ENCODE assay signal across 7 mouse cellular contexts in the genomic region with DNA sequence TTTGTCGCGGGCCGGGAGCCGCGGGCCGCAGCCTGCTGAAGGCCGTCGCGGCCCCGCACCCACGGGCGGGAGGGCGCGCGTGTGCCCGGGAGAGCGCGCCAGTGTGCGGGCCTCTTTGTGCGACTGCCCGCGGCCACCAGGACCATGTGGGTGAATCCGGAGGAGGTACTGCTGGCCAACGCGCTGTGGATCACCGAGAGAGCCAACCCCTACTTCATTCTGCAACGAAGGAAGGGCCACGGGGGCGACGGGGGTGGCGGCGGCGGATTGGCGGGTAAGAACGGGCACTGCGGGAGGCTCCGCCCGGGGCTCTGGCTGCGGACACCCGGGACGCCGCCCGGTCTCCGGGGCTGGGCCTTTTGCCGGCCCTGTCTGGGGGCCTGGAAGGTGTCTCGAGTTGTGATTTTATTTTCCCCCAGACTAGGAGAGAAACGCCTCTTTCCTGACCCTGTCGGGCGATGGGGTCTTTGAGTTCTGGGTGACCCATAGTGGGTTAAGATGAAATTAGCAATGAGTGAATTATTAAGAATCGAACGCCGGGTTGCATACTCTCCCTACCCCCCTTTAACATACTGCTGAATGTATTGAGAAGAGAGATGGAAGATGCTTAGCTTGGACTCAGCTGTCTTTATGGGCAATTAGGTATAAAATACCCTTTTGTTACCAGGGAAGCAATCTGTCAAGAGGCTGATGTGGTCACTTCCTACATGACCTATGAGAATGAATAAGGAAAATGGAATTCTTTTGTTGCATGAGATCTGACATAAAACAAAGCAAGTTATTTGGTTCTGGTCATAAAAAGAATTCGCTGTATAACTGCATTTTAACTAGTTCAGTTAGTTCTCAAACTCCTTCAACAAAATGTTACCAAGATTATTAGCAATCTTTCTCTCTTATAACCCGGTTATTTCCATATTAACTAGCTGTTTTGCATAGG. TPM values are rescaled to one million over a fixed set of nuclear protein-coding genes. Genes with fewer than 3 reads are reported as not detected.
DNase-seq lines count a peak whose midpoint lies in the region; ATAC-seq lines count a peak whose summit lies in the region.

Gene Gm10645 (minus strand): TSS at position 240 of the 937 bp plus-strand sequence.

- H3K36me3 ChIP-seq in embryonic facial prominence, embryonic 10.5 days (replicated peaks): no peaks in the 10 kb centered on the region
- H3K36me3 ChIP-seq in intestine, embryonic 16.5 days (ENCODE audit: control insufficient read depth, insufficient read depth, low read length): no peaks in the 10 kb centered on the region
- no peaks in the 10 kb centered on the region for H3K36me3 ChIP-seq in macrophage (ENCODE audit: inconsistent target)

- peak within 1 kb of the TSS; percentile 90 for H3K9ac ChIP-seq in intestine, embryonic 16.5 days (ENCODE audit: low read depth, low read length)

- H3K4me3 ChIP-seq in embryonic facial prominence, embryonic 10.5 days: peak within 1 kb of the TSS; percentile 74
- peak within 1 kb of the TSS; percentile 79 for H3K4me3 ChIP-seq in intestine, embryonic 16.5 days (ENCODE audit: low read length)
- peak within 1 kb of the TSS; percentile 60 for H3K4me3 ChIP-seq in macrophage (ENCODE audit: inconsistent target)

- H3K27me3 ChIP-seq in embryonic facial prominence, embryonic 10.5 days (replicated peaks; ENCODE audit: low read depth, poor library complexity, severe bottlenecking): peaks cover 8% of the 10 kb centered on the region; the same call in 1 of the 2 replicates
- no peaks in the 10 kb centered on the region for H3K27me3 ChIP-seq in intestine, embryonic 16.5 days (replicated peaks; ENCODE audit: control insufficient read depth, insufficient read depth, low read length)

- peaks cover 15% of the 10 kb centered on the region for H3K4me1 ChIP-seq in embryonic facial prominence, embryonic 10.5 days
- H3K4me1 ChIP-seq in intestine, embryonic 16.5 days (ENCODE audit: control insufficient read depth, insufficient read depth, low read length): no peaks in the 10 kb centered on the region; the same call in 1 of the 2 replicates

- DNase-seq in brain, adult 2 months (ENCODE audit: low read depth, low spot score): peak; percentile 78
- DNase-seq in embryonic facial prominence, embryonic 10.5 days (ENCODE audit: low spot score): peak; percentile 70
- DNase-seq in heart, adult 11 months: peak; percentile 96
- peak; percentile 49 to 71 for DNase-seq in left cerebral cortex, postnatal 25 days (ENCODE audit: low spot score in 2 of 2)
- DNase-seq in right cerebral cortex, adult 2 months (ENCODE audit: low spot score in 2 of 2): peak; percentile 53 to 56

- H3K4me2 ChIP-seq in intestine, embryonic 16.5 days (ENCODE audit: low read depth, low read length): peak within 1 kb of the TSS; percentile 92

- intact Hi-C loops in left cerebral cortex, postnatal 25 days (cut with DNase I): loop anchor here (5.0 kb wide), 2 partner anchors 76 to 304 kb away; partner anchors contain the start of gene Rnf150

- WGBS in embryonic facial prominence, embryonic 10.5 days: 3% methylated on average over 54 of the region's 54 CpGs
- WGBS in intestine, embryonic 16.5 days: 3% methylated on average over 44 of the region's 54 CpGs
- WGBS in macrophage (ENCODE audit: missing documents): 6% methylated on average over 37 of the region's 54 CpGs

- peak; percentile 56 for ATAC-seq in intestine, embryonic 16.5 days

- H3K27ac ChIP-seq in embryonic facial prominence, embryonic 10.5 days (replicated peaks): peak within 1 kb of the TSS; percentile 90
- peak within 1 kb of the TSS; percentile 81 for H3K27ac ChIP-seq in intestine, embryonic 16.5 days (ENCODE audit: low read length)
- peak within 1 kb of the TSS; percentile 68 for H3K27ac ChIP-seq in macrophage

- no peaks in the 10 kb centered on the region for H3K9me3 ChIP-seq in embryonic facial prominence, embryonic 10.5 days
- no peaks in the 10 kb centered on the region for H3K9me3 ChIP-seq in intestine, embryonic 16.5 days (ENCODE audit: control insufficient read depth, low read length)

- H3K79me2 ChIP-seq in macrophage (ENCODE audit: inconsistent target): peaks cover 52% of the 10 kb centered on the region

RNA-seq across cellular contexts. Expression of gene Gm10645, which starts in this region (rescaled TPM):
- polyA plus RNA-seq in embryonic facial prominence, embryonic 10.5 days (2016; fragmentation: Nextera tagmentation; extraction: Ambion mirVana): 1.9 and 2.2 TPM in 2 replicates
- 0.43 and 1.0 TPM in 2 replicates for polyA plus RNA-seq in intestine, embryonic 16.5 days (2015; fragmentation: Nextera tagmentation; extraction: Ambion mirVana)
- 1 to 10 TPM; 1.6 to 3.0 TPM for total RNA-seq in left cerebral cortex, postnatal 25 days (2021)
- total RNA-seq in macrophage (2018; cell fraction: chromatin; rRNA removed): 1 to 10 TPM in 20 of 26 experiments, under 1 TPM in 4, not detected in 2; 0.79 to 4.2 (median 1.5) TPM
- 1 to 10 TPM in 13 of 26 experiments, under 1 TPM in 13; 0.51 to 2.0 (median 1.0) TPM for total RNA-seq in macrophage (2018; cell fraction: cytosol; rRNA removed)
- total RNA-seq in macrophage (2018; cell fraction: nucleus; rRNA removed): 1 to 10 TPM in 23 of 26 experiments, under 1 TPM in 1, not detected in 2; 0.71 to 4.9 (median 2.6) TPM
- polyA plus RNA-seq in macrophage (2018): 0.42 to 1.4 TPM (median 0.69 TPM) in 3 replicates

Comparison
In these comparisons a context has a peak if more than half of its experiments do, and no peak if none do; other contexts are left out.
1. Peak in every context shown above with its lines: DNase-seq, ATAC-seq, H3K4me3 ChIP-seq and H3K27ac ChIP-seq.